Mouse (Mus musculus) small intestine, adult 2 months (tissue): ENCODE data around the gene Gm20388.

Experiments
- CTCF ChIP-seq: fragments of 200-500 bp; IDR thresholded peaks from 2 replicates; pipeline ENCODE4 v1.5.1; 2012; ENCODE audit warnings: low read depth, mild to moderate bottlenecking, control low read depth, inconsistent platforms, low read length, moderate library complexity, mixed read lengths; ENCODE audit not compliant: insufficient replicate concordance, insufficient read length; ENCODE audit errors: extremely low read depth
- POLR2A ChIP-seq: fragments of 200-500 bp; IDR thresholded peaks from 2 replicates; pipeline ENCODE4 v1.6.1; 2012; ENCODE audit warnings: low read depth, mild to moderate bottlenecking, control low read depth, inconsistent platforms, low read length, moderate library complexity

DNA sequence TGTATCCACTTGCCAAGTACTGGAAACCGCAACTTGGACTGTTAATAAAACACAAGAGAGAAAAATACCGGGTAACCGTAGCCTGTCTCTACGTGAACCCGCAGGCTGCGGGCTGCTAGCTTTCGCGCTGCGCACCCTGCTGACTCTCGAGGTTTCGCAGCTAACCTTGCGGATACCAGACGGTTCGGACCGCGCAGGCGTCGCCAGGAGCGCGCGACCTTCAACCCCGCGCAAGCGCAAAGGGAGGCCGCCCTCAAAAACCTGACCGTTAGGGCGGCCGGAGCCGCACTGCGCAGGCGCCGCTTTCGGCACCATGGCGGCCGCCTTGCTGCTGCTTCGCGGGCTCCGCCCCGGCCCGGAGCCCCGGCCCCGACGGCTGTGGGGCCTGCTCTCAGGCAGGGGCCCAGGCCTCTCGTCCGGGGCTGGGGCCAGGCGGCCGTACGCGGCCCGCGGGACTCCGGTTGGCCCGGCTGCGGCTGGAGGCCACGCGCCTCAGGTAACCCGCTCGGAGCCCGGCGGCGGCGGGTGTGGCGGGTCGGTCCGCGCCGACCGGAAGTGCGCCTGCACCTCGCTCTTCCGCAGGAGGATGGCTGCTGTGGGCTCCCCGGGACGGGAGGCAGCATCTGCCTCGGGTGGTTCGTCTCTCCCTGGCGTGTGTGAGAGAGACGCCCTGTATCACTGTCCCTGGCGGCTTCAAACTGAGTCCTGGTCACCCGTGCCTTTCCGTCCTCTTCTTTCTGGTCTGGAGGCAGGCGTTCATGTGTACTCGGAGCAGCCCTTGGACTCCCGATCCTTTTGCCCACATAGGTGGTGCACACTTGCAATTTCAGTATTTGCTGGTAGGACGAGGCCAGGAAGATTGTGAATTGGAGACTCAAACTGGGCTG is 3154.8 kb downstream of the Gm20388 start:
- TF ChIP-seq CTCF = peak; percentile 54; the same call in 1 of the 2 replicates
- TF ChIP-seq POLR2A = peak; percentile 87; the same call in 1 of the 2 replicates
